Mouse (Mus musculus) lung, postnatal 0 days (tissue): ENCODE measurements around the gene Tbc1d13. TPM values are rescaled to one million over a fixed set of nuclear protein-coding genes. Genes with fewer than 3 reads are reported as not detected.

ENCODE experiments used
- ATAC-seq: fragments of 200-750 bp; cut with Nextera tagmentation; 2 replicates; pipeline ENCODE4 v1.8.0; 2017; ENCODE audit warnings: moderate library complexity
- DNase-seq: peaks from one replicate; pipeline ENCODE4 v3.0.0-alpha.2; 2016; ENCODE audit warnings: low spot score
- H3K27ac ChIP-seq: fragments of 300-500 bp; sonication (generic); 2 replicates; pipeline ENCODE4 v1.5.1; 2014; ENCODE audit warnings: antibody characterized with exemption, mild to moderate bottlenecking, low read length, mixed read lengths
- H3K27me3 ChIP-seq: fragments of 300-500 bp; sonication (generic); replicated peaks from 2 replicates; pipeline ENCODE4 v1.6.1; 2014; ENCODE audit warnings: low read length, mixed read lengths; ENCODE audit not compliant: insufficient read depth
- H3K36me3 ChIP-seq: fragments of 300-500 bp; sonication (generic); 2 replicates; pipeline ENCODE4 v1.6.1; 2014; ENCODE audit warnings: low read length, mixed read lengths; ENCODE audit not compliant: insufficient read depth
- H3K4me1 ChIP-seq: fragments of 300-500 bp; sonication (generic); 2 replicates; pipeline ENCODE4 v1.6.1; 2014; ENCODE audit warnings: antibody characterized with exemption, low read depth, low read length, mixed read lengths; ENCODE audit not compliant: insufficient read depth
- H3K4me2 ChIP-seq: fragments of 300-500 bp; sonication (generic); replicated peaks from 2 replicates; pipeline ENCODE4 v1.6.1; 2014; ENCODE audit warnings: low read depth, mild to moderate bottlenecking, low read length, moderate library complexity, mixed read lengths
- H3K4me3 ChIP-seq: fragments of 300-500 bp; sonication (generic); 2 replicates; pipeline ENCODE4 v1.5.1; 2014; ENCODE audit warnings: low read depth, low read length
- H3K9ac ChIP-seq: fragments of 300-500 bp; sonication (generic); replicated peaks from 2 replicates; pipeline ENCODE4 v1.6.1; 2014; ENCODE audit warnings: low read depth, mild to moderate bottlenecking
- H3K9me3 ChIP-seq: fragments of 300-500 bp; sonication (generic); 2 replicates; pipeline ENCODE4 v1.6.1; 2016; ENCODE audit warnings: low read length, mixed read lengths
- CTCF ChIP-seq: IDR thresholded peaks from 2 replicates; pipeline ENCODE4 v1.5.1; 2016; ENCODE audit warnings: antibody characterized with exemption, mild to moderate bottlenecking
- EP300 ChIP-seq: IDR thresholded peaks from 2 replicates; pipeline ENCODE4 v1.6.1; 2016; ENCODE audit warnings: antibody characterized with exemption, mild to moderate bottlenecking, control low read depth
- WGBS: fragments of 180-500 bp; shearing (Covaris S2); extraction: QIAGEN DNeasy Blood & Tissue Kit; methylation state at CpG from one replicate; pipeline ENCODE4 v1.1.7; 2014; 5-methylcytosine and 5-hydroxymethylcytosine counted together
- polyA plus RNA-seq: library from polyadenylated mRNA; unstranded; fragments of >200 nt; fragmentation: Nextera tagmentation; extraction: Ambion mirVana; gene quantifications from 2 replicates; pipeline ENCODE4 v1.2.1, GENCODE M21; 2015

Gene Tbc1d13
- polyA plus RNA-seq, 1 experiment from 2014 or later, result 4.5 TPM

GRCm38 (mm10) chr2:30191790-30192580 lies 58.4 kb downstream of the Tbc1d13 start:
- DNase-seq (no peak), ATAC-seq (no peak)
- TF ChIP-seq CTCF, result no peak
- TF ChIP-seq EP300, result no peak
- no peaks in the 10 kb centered on the region for H3K4me1 ChIP-seq
- H3K9me3 ChIP-seq, result no peaks in the 10 kb centered on the region
- H3K4me2 ChIP-seq, result no peak overlapping the region
- H3K27ac ChIP-seq, result no peak overlapping the region
- no peaks in the 10 kb centered on the region for H3K27me3 ChIP-seq
- H3K36me3 ChIP-seq, result 0 out of 2 replicates have a peak, but pooled peaks cover 4% of the 10 kb centered on the region
- no peak overlapping the region for H3K4me3 ChIP-seq
- no peak overlapping the region for H3K9ac ChIP-seq
- 82% methylated on average over 12 of the region's 12 CpGs for WGBS

- no peak for ATAC-seq
These were observed 61.1 kb downstream of the Tbc1d13 start for GRCm38 (mm10) chr2:30194656-30195055.

GRCm38 (mm10) chr2:30198021-30198420 lies 64.5 kb downstream of the Tbc1d13 start:
- 62% methylated on average over 4 of the region's 4 CpGs for WGBS
- TF ChIP-seq CTCF, result no peak

More at GRCm38 (mm10) chr2:30194656-30195055, 61.1 kb downstream of the Tbc1d13 start:
- Histone ChIP-seq H3K27ac (no peak overlapping the region), H3K4me3 (no peak overlapping the region), H3K4me2 (no peak overlapping the region), H3K27me3 (no peaks in the 10 kb centered on the region), H3K4me1 (no peaks in the 10 kb centered on the region), H3K36me3 (no peaks in the 10 kb centered on the region), H3K9me3 (no peaks in the 10 kb centered on the region), H3K9ac (no peak overlapping the region)
- DNase-seq, result no peak
- WGBS, result 77% methylated on average over 3 of the region's 3 CpGs
- TF ChIP-seq CTCF (no peak), EP300 (no peak)

GRCm38 (mm10) chr2:30199984-30200383 lies 66.4 kb downstream of the Tbc1d13 start:
- ATAC-seq, result peak; percentile 66
- H3K4me1 ChIP-seq, result no peaks in the 10 kb centered on the region
- peak; percentile 72 for DNase-seq
- peak overlapping the region; percentile 66 for H3K27ac ChIP-seq
- H3K4me3 ChIP-seq, result no peak overlapping the region
- 29% methylated on average over 1 of the region's 1 CpGs for WGBS
- H3K4me2 ChIP-seq, result no peak overlapping the region
- no peaks in the 10 kb centered on the region for H3K27me3 ChIP-seq
- TF ChIP-seq EP300, result peak; percentile 64
- no peak for TF ChIP-seq CTCF
- no peaks in the 10 kb centered on the region for H3K36me3 ChIP-seq
- H3K9ac ChIP-seq, result no peak overlapping the region
- no peaks in the 10 kb centered on the region for H3K9me3 ChIP-seq

More at GRCm38 (mm10) chr2:30198021-30198420, 64.5 kb downstream of the Tbc1d13 start:
- no peaks in the 10 kb centered on the region for H3K27me3 ChIP-seq
- H3K9me3 ChIP-seq, result no peaks in the 10 kb centered on the region
- H3K36me3 ChIP-seq, result no peaks in the 10 kb centered on the region
- DNase-seq (no peak), ATAC-seq (no peak)
- H3K4me2 ChIP-seq, result no peak overlapping the region
- H3K27ac ChIP-seq, result no peak overlapping the region
- H3K9ac ChIP-seq, result no peak overlapping the region
- no peaks in the 10 kb centered on the region for H3K4me1 ChIP-seq
- H3K4me3 ChIP-seq, result no peak overlapping the region

GRCm38 (mm10) chr2:30200388-30200925 lies 66.9 kb downstream of the Tbc1d13 start:
- H3K9ac ChIP-seq, result no peak overlapping the region
- H3K4me1 ChIP-seq, result no peaks in the 10 kb centered on the region
- 39% methylated on average over 5 of the region's 5 CpGs for WGBS
- peak overlapping the region; percentile 51; the same call in 1 of the 2 replicates for H3K27ac ChIP-seq
- H3K9me3 ChIP-seq, result no peaks in the 10 kb centered on the region
- H3K27me3 ChIP-seq, result no peaks in the 10 kb centered on the region
- H3K4me3 ChIP-seq, result no peak overlapping the region
- no peak overlapping the region for H3K4me2 ChIP-seq
- no peaks in the 10 kb centered on the region for H3K36me3 ChIP-seq
- ATAC-seq (peak; percentile 6; the same call in 1 of the 2 replicates), DNase-seq (no peak)
- no peak for TF ChIP-seq CTCF
- TF ChIP-seq EP300, result no peak

Other genes starting within 250 kb of the Tbc1d13 start
- gene Odf2, start 244.5 kb upstream of the Tbc1d13 start, polyA plus RNA-seq, result 21.8 and 25.8 TPM in 2 replicates
- 32.4 and 33.2 TPM in 2 replicates for gene Gle1, start 198.3 kb upstream of the Tbc1d13 start, polyA plus RNA-seq
- gene Sptan1, start 168.2 kb upstream of the Tbc1d13 start, polyA plus RNA-seq, result 112 and 115 TPM in 2 replicates
- 15.2 and 19.5 TPM in 2 replicates for gene Wdr34, start 84.9 kb upstream of the Tbc1d13 start, polyA plus RNA-seq
- gene Set, start 76.4 kb upstream of the Tbc1d13 start, polyA plus RNA-seq, result 167 and 186 TPM in 2 replicates
- 9.8 and 11.0 TPM in 2 replicates for gene Pkn3, start 56.1 kb upstream of the Tbc1d13 start, polyA plus RNA-seq
- 37.7 and 40.0 TPM in 2 replicates for gene Zdhhc12, start 40.1 kb upstream of the Tbc1d13 start, polyA plus RNA-seq
- gene Zer1, start 9.2 kb upstream of the Tbc1d13 start, polyA plus RNA-seq, result 4.9 and 5.0 TPM in 2 replicates
- gene Endog, start 37.7 kb downstream of the Tbc1d13 start, polyA plus RNA-seq, result 19.6 and 24.4 TPM in 2 replicates
- gene Spout1, start 44.7 kb downstream of the Tbc1d13 start, polyA plus RNA-seq, result 21.7 and 23.4 TPM in 2 replicates
- gene Kyat1, start 72.1 kb downstream of the Tbc1d13 start, polyA plus RNA-seq, result 12.7 and 17.1 TPM in 2 replicates
- 58.2 and 68.8 TPM in 2 replicates for gene Lrrc8a, start 104.0 kb downstream of the Tbc1d13 start, polyA plus RNA-seq
- 0.12 and 0.21 TPM in 2 replicates for gene Gm28035, start 106.8 kb downstream of the Tbc1d13 start, polyA plus RNA-seq
- gene Phyhd1, start 132.5 kb downstream of the Tbc1d13 start, polyA plus RNA-seq, result 9.5 and 13.4 TPM in 2 replicates
- not detected in 2 replicates for gene Gm28038, start 147.3 kb downstream of the Tbc1d13 start, polyA plus RNA-seq
- 24.1 TPM in 2 replicates for gene Dolk, start 152.6 kb downstream of the Tbc1d13 start, polyA plus RNA-seq
- gene Nup188, start 152.7 kb downstream of the Tbc1d13 start, polyA plus RNA-seq, result 8.9 and 9.9 TPM in 2 replicates
- 58.9 and 64.9 TPM in 2 replicates for gene Sh3glb2, start 225.6 kb downstream of the Tbc1d13 start, polyA plus RNA-seq
- gene Miga2, start 230.5 kb downstream of the Tbc1d13 start, polyA plus RNA-seq, result 13.8 and 14.9 TPM in 2 replicates